Mouse (Mus musculus): ENCODE measurements around the gene Sat2. TPM values are rescaled to one million over a fixed set of nuclear protein-coding genes. Genes with fewer than 3 reads are reported as not detected.
A peak's percentile ranks its signal among the peaks of the same experiment; 100 is the strongest.

The Sat2 gene
- polyA plus RNA-seq, 1 experiment from 2014 or later = 15.4 TPM

DNA sequence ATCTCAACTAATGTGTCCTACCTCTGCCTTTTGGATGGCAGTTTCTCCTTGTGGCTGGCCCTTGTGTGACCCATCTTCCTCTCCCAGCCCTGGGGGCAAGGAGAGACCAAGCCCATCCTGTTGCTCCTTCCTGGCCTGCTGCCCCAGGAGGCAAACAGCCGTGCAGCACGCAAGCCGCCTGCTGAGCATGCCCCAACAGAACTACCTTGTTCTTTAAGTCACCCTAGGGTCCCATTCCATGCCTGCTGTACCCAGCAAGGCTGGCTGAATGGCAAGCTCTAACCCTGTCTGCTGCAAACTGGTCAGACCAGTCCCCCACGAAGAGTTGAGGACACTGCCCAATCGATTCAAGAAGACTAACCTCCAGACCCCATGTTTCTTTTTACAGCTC is 34.2 kb downstream of the Sat2 start:
- WGBS = 87% methylated on average over 5 of the region's 5 CpGs
- no peak for DNase-seq (ENCODE audit: extremely low spot score, low spot score)
- H3K27me3 ChIP-seq (ENCODE audit: poor library complexity, severe bottlenecking) = no peaks in the 10 kb centered on the region
- H3K4me1 ChIP-seq = peaks cover 45% of the 10 kb centered on the region
- H3K9me3 ChIP-seq = no peaks in the 10 kb centered on the region
- H3K36me3 ChIP-seq (replicated peaks) = peaks cover 91% of the 10 kb centered on the region
- no peak overlapping the region for H3K27ac ChIP-seq
- H3K4me3 ChIP-seq = peak overlapping the region; percentile 29

DNA sequence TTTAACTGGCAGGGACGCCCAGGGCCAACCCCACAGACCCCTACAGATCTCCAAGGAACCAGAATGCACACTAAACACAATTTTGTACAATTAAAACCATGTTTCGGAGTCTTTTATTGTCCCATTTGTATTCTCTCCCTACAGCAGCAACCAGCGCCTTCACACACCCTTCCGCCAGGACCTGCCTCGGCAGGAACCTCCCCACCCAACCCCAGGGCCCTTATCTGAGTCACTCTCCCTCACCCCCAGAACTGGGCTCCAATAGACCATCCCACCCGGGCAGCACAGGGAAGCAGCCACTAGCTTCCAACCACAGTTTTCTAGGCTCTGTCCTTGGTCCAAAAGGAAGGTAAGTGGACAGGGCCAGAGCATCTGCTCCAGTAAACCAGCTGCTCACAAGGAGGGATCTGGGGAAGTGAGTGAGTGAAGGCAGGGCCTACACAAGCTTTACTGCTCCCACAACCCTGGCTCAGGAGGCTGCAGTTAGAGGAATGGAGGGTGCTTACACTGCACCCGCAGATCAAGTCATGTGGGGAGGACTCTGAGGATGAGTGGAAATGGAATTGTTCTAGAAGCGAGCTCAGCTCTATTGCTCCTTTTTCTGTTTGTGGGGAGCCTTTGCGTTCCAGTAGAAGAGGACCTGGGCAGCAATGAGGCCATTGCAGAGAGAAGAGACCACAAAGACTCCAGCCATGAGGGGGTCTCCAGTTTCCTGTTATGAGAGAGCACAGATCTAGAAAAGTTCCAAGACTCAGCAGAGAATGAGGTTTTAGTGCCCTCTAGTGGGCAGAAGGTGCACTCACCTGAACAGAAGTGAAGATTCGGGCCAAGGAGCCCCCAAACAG is 35.0 kb downstream of the Sat2 start:
- Histone ChIP-seq H3K9me3 (no peaks in the 10 kb centered on the region), H3K4me1 (peaks cover 53% of the 10 kb centered on the region), H3K27ac (peak overlapping the region; percentile 15; the same call in 1 of the 2 replicates), H3K36me3 (replicated peaks) (peaks cover 84% of the 10 kb centered on the region), H3K4me3 (0 out of 2 replicates have a peak overlapping the region, but pooled peaks have one; percentile 3), H3K27me3 (ENCODE audit: poor library complexity, severe bottlenecking) (no peaks in the 10 kb centered on the region)
- DNase-seq (ENCODE audit: extremely low spot score, low spot score) = peak; percentile 65
- WGBS = 85% methylated on average over 10 of the region's 10 CpGs

DNA sequence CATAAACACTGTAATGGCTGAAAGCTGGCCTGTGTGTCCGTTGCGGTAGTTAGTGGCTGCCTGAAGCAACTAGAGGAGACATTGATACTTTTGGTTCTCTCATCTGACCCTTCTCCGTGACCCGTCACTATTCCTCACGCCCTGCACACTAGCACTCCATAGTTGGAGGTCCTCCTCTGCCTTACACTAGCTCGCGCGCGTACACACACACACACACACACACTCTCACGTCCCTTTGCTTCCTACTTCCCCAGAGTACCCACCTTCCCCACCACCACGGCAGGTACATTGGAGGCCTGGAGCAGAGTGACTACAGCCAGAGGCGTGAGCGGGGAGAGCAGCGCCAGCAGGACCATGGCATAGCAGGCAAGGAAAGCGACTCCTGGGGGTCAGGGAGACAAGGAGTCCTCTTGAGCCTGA is 35.6 kb downstream of the Sat2 start:
- peak overlapping the region; percentile 3; the same call in 1 of the 2 replicates for H3K4me3 ChIP-seq
- H3K36me3 ChIP-seq (replicated peaks) = peaks cover 77% of the 10 kb centered on the region

DNA sequence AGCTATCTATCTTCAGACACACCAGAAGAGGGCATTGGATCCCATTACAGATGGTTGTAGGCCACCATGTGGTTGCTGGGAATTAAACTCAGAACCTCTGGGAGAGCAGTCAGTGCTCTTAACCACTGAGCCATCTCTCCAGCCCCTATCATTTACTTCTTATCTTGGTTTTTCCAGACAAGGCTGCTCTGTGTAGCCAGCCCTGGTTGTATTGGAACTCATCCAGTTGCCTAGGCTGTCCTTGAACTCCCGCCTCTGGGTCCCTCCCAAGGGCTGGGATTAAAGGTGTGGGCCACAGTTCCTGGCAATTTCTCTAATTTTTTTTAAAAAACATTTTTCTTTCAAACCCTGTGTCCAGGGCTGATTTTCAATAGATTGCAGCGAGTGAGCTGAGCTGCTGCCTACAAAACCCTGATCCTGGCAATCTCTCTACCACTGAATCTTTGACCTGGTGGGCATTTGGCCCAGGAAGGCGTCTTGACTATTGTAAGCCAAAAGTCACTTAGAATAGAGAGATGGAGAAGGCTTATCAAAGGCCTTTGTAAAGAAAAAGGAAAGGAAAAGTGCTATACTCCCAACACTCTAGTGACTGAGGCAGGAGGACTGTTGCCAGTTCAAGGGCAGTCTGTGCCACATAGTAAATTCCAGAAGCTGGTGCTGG is 39.5 kb downstream of the Sat2 start:
- Histone ChIP-seq H3K36me3 (replicated peaks) (peaks cover 75% of the 10 kb centered on the region), H3K9me3 (no peaks in the 10 kb centered on the region), H3K4me3 (peak overlapping the region; percentile 66), H3K27me3 (ENCODE audit: poor library complexity, severe bottlenecking) (no peaks in the 10 kb centered on the region), H3K4me1 (peaks cover 41% of the 10 kb centered on the region), H3K27ac (peak overlapping the region; percentile 96)
- DNase-seq (ENCODE audit: extremely low spot score, low spot score) = no peak
- 86% methylated on average over 3 of the region's 3 CpGs for WGBS

More for the DNA sequence above, 35.6 kb downstream of the Sat2 start:
- Histone ChIP-seq H3K27ac (no peak overlapping the region), H3K27me3 (ENCODE audit: poor library complexity, severe bottlenecking) (no peaks in the 10 kb centered on the region), H3K9me3 (no peaks in the 10 kb centered on the region), H3K4me1 (peaks cover 55% of the 10 kb centered on the region)
- no peak for DNase-seq (ENCODE audit: extremely low spot score, low spot score)
- 87% methylated on average over 15 of the region's 15 CpGs for WGBS

DNA sequence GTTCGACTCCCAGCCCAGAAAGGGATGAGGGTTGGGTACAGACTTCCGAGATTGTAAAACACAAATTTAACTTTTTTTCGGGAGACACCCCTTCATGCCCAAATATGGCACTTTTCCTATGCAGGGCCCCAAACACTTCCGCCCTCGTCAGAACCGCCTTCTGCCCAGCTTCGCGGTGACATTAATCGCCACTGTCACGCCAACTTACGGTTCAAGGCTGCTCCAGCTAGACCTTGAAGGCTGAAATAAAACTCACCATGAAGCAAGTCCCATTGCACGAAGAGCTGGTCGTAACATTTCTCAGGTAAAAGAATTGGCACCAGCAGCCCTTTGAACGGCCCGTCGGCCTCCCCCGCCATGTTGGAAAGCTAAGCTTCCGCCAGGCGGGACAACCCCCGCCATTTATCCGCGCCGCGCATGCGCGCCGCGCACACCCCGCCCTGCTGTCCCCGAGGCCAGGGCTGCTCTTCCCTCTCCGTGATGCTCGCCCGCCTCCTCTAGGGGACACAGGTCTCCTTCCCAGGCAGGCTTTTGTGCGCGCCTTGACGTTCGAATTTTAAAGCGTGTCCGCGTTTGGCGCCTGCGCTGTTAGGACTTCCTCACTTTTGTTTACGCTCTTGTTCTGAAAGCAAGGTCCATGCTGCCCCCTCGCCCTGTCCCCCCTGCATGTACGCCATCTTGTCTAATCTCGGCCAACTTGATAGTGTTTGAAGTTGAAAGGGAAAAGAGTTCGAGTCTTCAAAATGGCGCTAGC is 40.6 kb downstream of the Sat2 start, which contains the start of gene Mpdu1:
Gene Mpdu1 (minus strand): TSS at position 430 of the 754 bp plus-strand sequence.
- Histone ChIP-seq H3K27ac (peak within 1 kb of the TSS; percentile 96), H3K36me3 (replicated peaks) (peaks cover 74% of the 10 kb centered on the region), H3K27me3 (ENCODE audit: poor library complexity, severe bottlenecking) (no peaks in the 10 kb centered on the region), H3K4me1 (peaks cover 31% of the 10 kb centered on the region), H3K9me3 (no peaks in the 10 kb centered on the region), H3K4me3 (peak within 1 kb of the TSS; percentile 66)
- WGBS = under 1% methylated on average over 48 of the region's 48 CpGs
- DNase-seq (ENCODE audit: extremely low spot score, low spot score) = peak; percentile 96

DNA sequence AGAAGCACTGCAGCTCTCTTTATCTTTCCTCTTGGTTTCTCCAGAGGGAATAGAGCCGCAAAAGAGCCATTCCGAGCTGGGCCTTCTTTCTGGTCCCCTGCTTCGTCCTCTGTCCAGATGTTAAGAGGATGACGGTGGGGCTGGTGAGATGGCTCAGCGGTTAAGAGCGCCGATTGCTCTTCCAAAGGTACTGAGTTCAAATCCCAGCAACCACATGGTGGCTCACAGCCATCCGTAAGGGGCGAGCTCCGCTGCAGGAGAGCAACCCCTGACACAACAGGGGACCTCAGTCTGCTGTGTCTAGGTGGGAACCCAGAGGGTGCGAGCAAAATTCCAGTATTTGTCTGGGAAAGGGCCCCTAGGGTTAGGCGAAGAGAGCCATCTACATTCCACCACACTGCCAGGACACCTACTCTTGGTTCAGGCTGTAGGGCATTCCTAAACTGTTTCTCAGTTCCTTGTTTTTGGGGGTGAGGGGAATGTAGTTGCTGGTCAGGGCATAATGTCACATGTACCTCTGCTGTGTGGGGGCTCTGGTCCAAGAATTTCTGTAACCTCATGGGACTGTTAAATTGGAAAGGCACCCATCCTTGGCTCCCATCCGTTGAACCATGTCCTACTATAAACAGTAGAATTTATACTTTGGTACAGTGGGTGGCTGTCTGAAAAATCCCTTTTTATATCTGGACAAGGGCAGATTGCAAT is 41.3 kb downstream of the Sat2 start:
- Histone ChIP-seq H3K27me3 (ENCODE audit: poor library complexity, severe bottlenecking) (no peaks in the 10 kb centered on the region), H3K36me3 (replicated peaks) (peaks cover 74% of the 10 kb centered on the region), H3K4me1 (peaks cover 34% of the 10 kb centered on the region), H3K4me3 (peak overlapping the region; percentile 66), H3K9me3 (no peaks in the 10 kb centered on the region), H3K27ac (peak overlapping the region; percentile 96)
- DNase-seq (ENCODE audit: extremely low spot score, low spot score) = no peak
- WGBS = 70% methylated on average over 13 of the region's 13 CpGs

DNA sequence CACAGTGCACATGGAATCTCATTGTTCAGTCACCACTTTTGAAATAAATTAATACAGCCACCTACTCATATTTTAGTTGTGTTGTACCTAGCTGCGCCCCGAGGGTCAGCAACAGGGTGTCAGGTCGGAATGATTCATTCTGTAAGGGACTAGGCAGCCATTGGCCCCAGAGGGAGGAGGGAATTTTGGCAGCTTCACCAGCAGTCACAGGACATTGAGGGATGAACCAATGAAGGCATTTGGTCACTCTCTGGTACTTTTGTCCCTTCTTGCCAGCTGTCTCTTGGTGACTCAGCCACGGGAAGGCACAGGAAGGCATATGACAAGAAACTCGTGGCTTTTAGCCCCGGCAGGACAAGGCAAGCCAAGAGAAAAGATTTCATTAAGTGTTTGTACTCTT is 42.0 kb downstream of the Sat2 start:
- no peak for DNase-seq (ENCODE audit: extremely low spot score, low spot score)
- peaks cover 35% of the 10 kb centered on the region for H3K4me1 ChIP-seq
- no peaks in the 10 kb centered on the region for H3K9me3 ChIP-seq
- 0 out of 2 replicates have a peak overlapping the region, but pooled peaks have one; percentile 96 for H3K27ac ChIP-seq
- H3K36me3 ChIP-seq (replicated peaks) = peaks cover 74% of the 10 kb centered on the region
- 94% methylated on average over 6 of the region's 6 CpGs for WGBS
- no peak overlapping the region for H3K4me3 ChIP-seq
- no peaks in the 10 kb centered on the region for H3K27me3 ChIP-seq (ENCODE audit: poor library complexity, severe bottlenecking)

DNA sequence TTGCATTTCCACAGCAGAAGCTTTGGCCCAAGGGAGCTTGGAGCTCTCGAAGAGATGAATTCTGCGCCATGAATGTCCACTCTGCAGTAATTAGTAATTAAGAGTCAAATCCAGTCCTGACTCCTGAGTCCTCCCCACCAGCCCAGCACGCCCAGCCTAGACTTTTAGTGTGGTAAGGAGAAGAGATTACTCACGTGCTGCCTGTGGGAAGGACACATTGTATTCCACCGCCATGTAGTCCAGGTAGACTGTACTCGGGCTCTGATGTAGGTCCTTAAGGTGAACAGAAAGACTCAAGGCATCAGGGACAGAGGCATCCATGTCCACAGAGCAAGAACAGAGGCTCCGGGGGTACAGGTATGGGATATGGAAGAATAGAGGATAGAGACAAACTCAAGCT is 43.0 kb downstream of the Sat2 start:
- 95% methylated on average over 7 of the region's 7 CpGs for WGBS
- Histone ChIP-seq H3K9me3 (no peaks in the 10 kb centered on the region), H3K27ac (no peak overlapping the region), H3K4me3 (peak overlapping the region; percentile 5; the same call in 1 of the 2 replicates), H3K36me3 (replicated peaks) (peaks cover 74% of the 10 kb centered on the region), H3K27me3 (ENCODE audit: poor library complexity, severe bottlenecking) (no peaks in the 10 kb centered on the region), H3K4me1 (peaks cover 44% of the 10 kb centered on the region)
- no peak for DNase-seq (ENCODE audit: extremely low spot score, low spot score)

DNA sequence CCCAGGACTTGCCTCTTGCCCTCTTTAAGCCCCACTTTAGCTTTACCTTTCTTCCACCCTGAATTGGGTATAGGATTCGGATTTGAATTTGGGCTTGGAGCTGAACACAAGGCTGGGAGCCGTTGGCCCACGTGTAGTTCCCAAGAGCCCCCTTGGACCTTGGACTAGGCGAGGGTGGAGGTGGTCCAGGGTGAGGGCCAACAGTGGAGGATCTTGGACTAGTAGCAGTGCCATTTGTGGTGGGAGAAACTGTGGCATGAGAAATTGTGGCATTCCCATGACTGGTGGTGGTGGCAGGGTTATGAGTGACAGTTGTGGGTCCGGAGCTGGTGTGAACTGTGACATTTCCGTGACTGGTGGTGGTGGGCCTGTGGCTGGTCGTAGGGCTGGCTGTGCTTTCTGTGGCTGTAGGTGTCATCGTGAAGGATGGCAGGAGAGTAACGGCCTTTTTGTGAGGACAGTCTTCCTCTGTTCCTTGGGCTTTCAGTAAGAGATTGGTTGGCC is 43.7 kb downstream of the Sat2 start:
- WGBS = 86% methylated on average over 9 of the region's 9 CpGs
- H3K27me3 ChIP-seq (ENCODE audit: poor library complexity, severe bottlenecking) = no peaks in the 10 kb centered on the region
- H3K9me3 ChIP-seq = no peaks in the 10 kb centered on the region
- peaks cover 51% of the 10 kb centered on the region for H3K4me1 ChIP-seq
- H3K4me3 ChIP-seq = peak overlapping the region; percentile 20; the same call in 1 of the 2 replicates
- no peak for DNase-seq (ENCODE audit: extremely low spot score, low spot score)
- H3K36me3 ChIP-seq (replicated peaks) = peaks cover 74% of the 10 kb centered on the region
- no peak overlapping the region for H3K27ac ChIP-seq

DNA sequence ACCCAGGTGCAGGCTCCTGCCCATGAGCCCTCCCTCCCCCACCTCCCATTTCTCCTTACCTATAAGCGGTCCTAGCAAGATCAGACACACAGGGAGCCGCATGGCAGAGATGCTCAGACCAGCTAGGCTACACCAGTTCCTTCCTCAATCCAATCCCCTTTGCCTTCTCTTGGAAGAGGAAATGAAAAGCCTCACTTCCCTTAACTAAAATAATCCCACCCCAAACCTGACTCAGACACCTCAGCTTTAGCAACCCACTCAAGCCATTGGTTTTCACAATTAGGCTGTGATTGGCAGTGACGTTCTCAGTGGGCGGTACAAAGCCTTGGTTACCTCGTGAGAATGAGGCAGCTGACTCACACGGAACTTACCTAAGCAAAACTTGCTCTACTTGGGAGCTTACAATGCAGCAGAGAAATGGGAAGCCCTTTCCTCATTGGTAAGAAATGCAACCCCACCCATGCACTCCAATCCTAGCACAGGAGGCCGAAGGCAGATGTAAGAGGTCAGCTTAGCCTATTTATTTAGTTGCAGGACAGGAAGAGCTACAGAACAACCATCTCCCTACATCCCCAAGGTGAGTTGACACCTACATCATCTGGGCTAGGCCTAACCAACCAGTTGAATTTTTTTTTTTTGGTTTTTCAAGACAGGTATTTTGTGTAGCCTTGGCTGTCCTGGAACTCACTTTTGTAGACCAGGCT is 44.3 kb downstream of the Sat2 start, which contains the start of gene Cd68:
Gene Cd68 (minus strand): TSS at position 193 of the 704 bp plus-strand sequence.
- Histone ChIP-seq H3K27me3 (ENCODE audit: poor library complexity, severe bottlenecking) (no peaks in the 10 kb centered on the region), H3K36me3 (replicated peaks) (peaks cover 80% of the 10 kb centered on the region), H3K4me1 (peaks cover 51% of the 10 kb centered on the region), H3K9me3 (no peaks in the 10 kb centered on the region), H3K4me3 (peak within 1 kb of the TSS; percentile 20; the same call in 1 of the 2 replicates), H3K27ac (no peak within 1 kb of the TSS)
- 34% methylated on average over 7 of the region's 7 CpGs for whole genome bisulfite sequencing
- no peak for DNase-seq (ENCODE audit: extremely low spot score, low spot score)

DNA sequence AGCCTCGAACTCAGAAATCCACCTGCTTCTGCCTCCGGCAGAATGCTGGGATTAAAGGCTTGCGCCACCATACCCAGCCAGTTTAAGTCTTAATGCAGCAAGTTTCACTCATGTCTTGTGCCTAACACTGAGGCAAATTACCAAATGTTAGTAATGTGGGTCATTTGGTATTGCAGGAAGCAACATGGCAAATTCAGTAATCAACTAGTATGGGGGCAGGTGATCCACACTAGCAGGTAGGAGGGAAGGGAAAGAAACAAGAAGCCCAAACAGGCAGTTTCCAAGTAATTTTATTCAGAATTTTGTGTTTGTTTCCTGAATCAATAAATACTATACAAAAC is 44.8 kb downstream of the Sat2 start:
- H3K9me3 ChIP-seq = no peaks in the 10 kb centered on the region
- H3K27me3 ChIP-seq (ENCODE audit: poor library complexity, severe bottlenecking) = no peaks in the 10 kb centered on the region
- 83% methylated on average over 3 of the region's 3 CpGs for WGBS
- no peak overlapping the region for H3K27ac ChIP-seq
- DNase-seq (ENCODE audit: extremely low spot score, low spot score) = no peak
- H3K4me1 ChIP-seq = peaks cover 46% of the 10 kb centered on the region
- peak overlapping the region; percentile 20; the same call in 1 of the 2 replicates for H3K4me3 ChIP-seq
- peaks cover 86% of the 10 kb centered on the region for H3K36me3 ChIP-seq (replicated peaks)

Data from forebrain, embryonic 10.5 days (tissue).